In the genomic region with DNA sequence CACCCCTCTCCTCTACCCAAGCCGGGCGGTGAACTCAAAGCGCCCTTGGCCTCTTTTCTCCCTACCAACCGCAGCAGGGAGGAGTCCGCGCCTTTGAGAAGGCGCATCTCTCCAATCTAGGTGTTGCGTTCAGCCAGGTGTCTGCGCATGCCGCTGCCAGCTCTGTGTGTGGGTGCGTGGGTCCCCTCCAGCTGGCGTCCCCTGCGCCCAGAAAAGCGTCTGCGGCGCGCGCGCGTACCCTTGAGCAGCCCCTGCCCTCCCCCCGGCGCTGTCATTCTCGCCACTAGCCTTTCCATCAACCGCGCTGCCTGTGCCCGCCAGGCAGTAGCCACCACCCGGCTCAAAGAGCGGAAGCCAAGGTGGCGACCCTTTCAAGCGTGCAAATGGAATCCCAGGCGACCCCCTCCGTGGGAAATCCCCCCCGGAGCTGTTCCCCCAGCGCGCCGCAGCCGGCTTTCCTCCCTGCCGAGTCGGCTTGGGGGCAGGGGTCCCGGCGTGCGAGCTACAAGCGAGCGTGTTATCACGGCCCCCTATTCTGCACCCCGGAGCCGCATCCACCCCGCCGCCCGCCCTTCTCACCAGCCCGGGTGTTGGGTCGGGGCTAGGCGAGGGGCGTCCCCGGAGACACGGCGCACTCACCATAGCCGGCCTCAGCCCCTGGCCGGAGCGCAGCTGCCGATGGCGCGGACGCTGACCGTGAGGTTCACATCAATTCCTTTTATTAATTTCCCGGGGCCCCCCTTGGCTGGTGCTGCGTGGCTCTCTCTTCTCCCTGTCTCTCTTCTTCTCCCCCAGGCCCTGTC, we compare ENCODE assay signal across 7 mouse cellular contexts. TPM values are rescaled to one million over a fixed set of nuclear protein-coding genes. Genes with fewer than 3 reads are reported as not detected.
DNase-seq lines count a peak whose midpoint lies in the region; ATAC-seq and TF ChIP-seq lines count a peak whose summit lies in the region.

No protein-coding gene starts in this region.

- H3ac ChIP-seq in C2C12 (ENCODE audit: control insufficient read depth, insufficient read length, low read depth): peak overlapping the region; percentile 23

- TF ChIP-seq POLR2A in cortical plate, adult 2 months (IDR thresholded peaks at IDR 0.05; ENCODE audit: extremely low read depth, insufficient read depth, low read length): no peak

- intact Hi-C loops in heart, postnatal 36 days (cut with DNase I): no loop called here
- intact Hi-C loops in left cerebral cortex, postnatal 25 days (cut with DNase I): loop anchor here (5.0 kb wide), 1 partner anchor 125 kb away; no protein-coding TSS in a partner anchor

- WGBS in midbrain, postnatal 0 days: 0% methylated on average over 53 of the region's 67 CpGs

- H3K27me3 ChIP-seq in C2C12 (ENCODE audit: control insufficient read depth, insufficient read depth, insufficient read length): peaks cover 37% of the 10 kb centered on the region
- H3K27me3 ChIP-seq in midbrain, postnatal 0 days (ENCODE audit: insufficient read depth, low read length): peaks cover 25% of the 10 kb centered on the region

- peak overlapping the region; percentile 97 for H3K4me2 ChIP-seq in midbrain, postnatal 0 days (ENCODE audit: low read depth, low read length, poor library complexity, severe bottlenecking)

- H3K79me3 ChIP-seq in C2C12 (ENCODE audit: low read depth): no peaks in the 10 kb centered on the region

- H3K79me2 ChIP-seq in C2C12 (ENCODE audit: control insufficient read depth, insufficient read depth): no peaks in the 10 kb centered on the region

- peak overlapping the region; percentile 87 for H3K9ac ChIP-seq in midbrain, postnatal 0 days (replicated peaks; ENCODE audit: low read length, poor library complexity, severe bottlenecking)

- peak; percentile 41 for DNase-seq in A20 (ENCODE audit: low read depth, low spot score)
- peak; percentile 27 to 30 for DNase-seq in heart, postnatal 36 days
- peak; percentile 68 for DNase-seq in left cerebral cortex, postnatal 25 days (ENCODE audit: low spot score in 2 of 2)
- DNase-seq in midbrain, postnatal 0 days (ENCODE audit: low spot score): peak; percentile 69
- DNase-seq in thymus, postnatal 0 days (ENCODE audit: low spot score): peak; percentile 57

- no peak for TF ChIP-seq CTCF in C2C12 (IDR thresholded peaks at IDR 0.05; ENCODE audit: control insufficient read depth, insufficient read depth, insufficient read length)
- no peak for TF ChIP-seq CTCF in cortical plate, adult 2 months (IDR thresholded peaks at IDR 0.05; ENCODE audit: extremely low read depth, insufficient read depth, low read length)
- TF ChIP-seq CTCF in midbrain, postnatal 0 days (IDR thresholded peaks at IDR 0.05): no peak

- H3K36me3 ChIP-seq in C2C12 (ENCODE audit: control insufficient read depth, insufficient read depth): no peaks in the 10 kb centered on the region
- H3K36me3 ChIP-seq in midbrain, postnatal 0 days (ENCODE audit: insufficient read depth, low read length): no peaks in the 10 kb centered on the region

- ATAC-seq in midbrain, postnatal 0 days (ENCODE audit: low FRiP score): peak; percentile 33; the same call in 1 of the 2 replicates

- H3K27ac ChIP-seq in cortical plate, adult 2 months (ENCODE audit: insufficient read depth, low read length): 0 out of 2 replicates have a peak overlapping the region, but pooled peaks have one; percentile 48
- H3K27ac ChIP-seq in midbrain, postnatal 0 days (ENCODE audit: low read depth, low read length): peak overlapping the region; percentile 72

- no peaks in the 10 kb centered on the region for H3K9me3 ChIP-seq in midbrain, postnatal 0 days (ENCODE audit: low read length)

- H3K4me1 ChIP-seq in cortical plate, adult 2 months (ENCODE audit: control insufficient read depth, insufficient read depth, low read length): peaks cover 6% of the 10 kb centered on the region; the same call in 1 of the 2 replicates
- peaks cover 3% of the 10 kb centered on the region; the same call in 1 of the 2 replicates for H3K4me1 ChIP-seq in midbrain, postnatal 0 days (ENCODE audit: insufficient read depth, low read length)

- H3K4me3 ChIP-seq in C2C12 (ENCODE audit: insufficient read depth, poor library complexity, severe bottlenecking): no peak overlapping the region
- peak overlapping the region; percentile 62 for H3K4me3 ChIP-seq in cortical plate, adult 2 months (ENCODE audit: insufficient read depth, low read length)
- peak overlapping the region; percentile 88 for H3K4me3 ChIP-seq in midbrain, postnatal 0 days (ENCODE audit: low read depth, low read length)

TF ChIP-seq in C2C12, 6 proteins besides CTCF, POLR2A, EP300 and RAD21:
- TF ChIP-seq MAX (IDR thresholded peaks at IDR 0.05): no peak
- no peak for TF ChIP-seq FOSL1 (IDR thresholded peaks at IDR 0.05; ENCODE audit: insufficient read depth, low read length, poor library complexity, severe bottlenecking)
- TF ChIP-seq MYOG (IDR thresholded peaks at IDR 0.05; ENCODE audit: control insufficient read depth, extremely low read depth, insufficient read length): no peak
- no peak for TF ChIP-seq USF1 (IDR thresholded peaks at IDR 0.05; ENCODE audit: low read depth)
- no peak for TF ChIP-seq MYOD1 (IDR thresholded peaks at IDR 0.05; ENCODE audit: control insufficient read depth, insufficient read length, low read depth)
- TF ChIP-seq CEBPB (IDR thresholded peaks at IDR 0.05; ENCODE audit: low read depth): no peak

RNA-seq across cellular contexts. Expression of a gene that starts 0.7 kb away (rescaled TPM):
- 2.8 TPM for polyA plus RNA-seq in C2C12 (2012; fragmentation: generic; extraction: Trizol)
- polyA plus RNA-seq in cortical plate, adult 2 months (2012; rRNA removed): 20.2 and 22.3 TPM in 2 replicates
- 10 to 100 TPM; 17.5 to 18.5 TPM for total RNA-seq in heart, postnatal 36 days (2021)
- total RNA-seq in left cerebral cortex, postnatal 25 days (2021): 10 to 100 TPM; 44.5 to 48.0 TPM
- total RNA-seq in midbrain, postnatal 0 days (2014; rRNA removed): 27.8 and 29.9 TPM in 2 replicates
- polyA plus RNA-seq in midbrain, postnatal 0 days (2015; fragmentation: Nextera tagmentation; extraction: Ambion mirVana): 6.8 and 7.9 TPM in 2 replicates
- polyA plus RNA-seq in thymus, postnatal 0 days (2015; fragmentation: Nextera tagmentation; extraction: Ambion mirVana): 6.4 and 6.7 TPM in 2 replicates
